Mouse (Mus musculus) heart, postnatal 36 days (tissue): ENCODE results near the gene Mpzl1. TPM values are rescaled to one million over a fixed set of nuclear protein-coding genes. Genes with fewer than 3 reads are reported as not detected.
"Not testable (repeated sequence)": the region's sequence is repeated elsewhere in the genome, so short reads cannot be mapped to it uniquely, and the experiment has no call there.

Experiments used
- DNase-seq, 2 experiments: peaks; one replicate each; pipeline ENCODE4 v3.0.0; 2021 to 2022
- intact Hi-C: fragments of 180-260 bp; cut with DNase I; formaldehyde crosslinking; loops from one replicate; pipeline ENCODE4 v1.15.1; 2025
- total RNA-seq, 2 experiments: library from RNA; stranded (reverse); gene quantifications; 2 replicates each; pipeline ENCODE4 v1.2.3; 2021

Mpzl1 gene
- total RNA-seq: 10 to 100 TPM; 14.4 to 21.4 TPM

- peak; percentile 97 to 98 for DNase-seq
- intact Hi-C loops: loop anchor here (2.0 kb wide), 1 partner anchor 46 kb away; no protein-coding TSS in a partner anchor
These were observed at the start of gene Mpzl1 for GRCm38 (mm10) chr1:165634151-165634884. Gene Mpzl1, minus strand, starts transcription at chr1:165634538.

GRCm38 (mm10) chr1:165682056-165682853, 47.9 kb upstream of the Mpzl1 start:
- intact Hi-C loops: no loop called here
- no peak for DNase-seq

GRCm38 (mm10) chr1:165681045-165681794, 46.9 kb upstream of the Mpzl1 start:
- intact Hi-C loops: no loop called here
- DNase-seq: no peak

- DNase-seq, intact Hi-C loops: not testable (repeated sequence)
These were observed 45.7 kb upstream of the Mpzl1 start for GRCm38 (mm10) chr1:165680086-165680485.

- no peak for DNase-seq
- intact Hi-C loops: loop anchor here (1.0 kb wide), 1 partner anchor 19 kb away; no protein-coding TSS in a partner anchor
These were observed 45.3 kb upstream of the Mpzl1 start for GRCm38 (mm10) chr1:165679618-165679997.

- no peak for DNase-seq
- intact Hi-C loops: loop anchor here (1.0 kb wide), 1 partner anchor 19 kb away; no protein-coding TSS in a partner anchor
These were observed 44.7 kb upstream of the Mpzl1 start for GRCm38 (mm10) chr1:165678861-165679617.

- DNase-seq: peak in 1 of 2 experiments; percentile 52
- intact Hi-C loops: no loop called here
These were observed 43.2 kb upstream of the Mpzl1 start for GRCm38 (mm10) chr1:165677558-165677957.

GRCm38 (mm10) chr1:165676993-165677392, 42.7 kb upstream of the Mpzl1 start:
- intact Hi-C loops: no loop called here
- DNase-seq: peak in 1 of 2 experiments; percentile 48

- intact Hi-C loops: no loop called here
- DNase-seq: no peak
These were observed 40.8 kb upstream of the Mpzl1 start for GRCm38 (mm10) chr1:165675167-165675566.

GRCm38 (mm10) chr1:165672355-165672754, 38.0 kb upstream of the Mpzl1 start:
- no peak for DNase-seq
- intact Hi-C loops: no loop called here

- intact Hi-C loops: no loop called here
- no peak for DNase-seq
These were observed 35.7 kb upstream of the Mpzl1 start for GRCm38 (mm10) chr1:165670056-165670455.

- DNase-seq: no peak
- intact Hi-C loops: no loop called here
These were observed 34.6 kb upstream of the Mpzl1 start for GRCm38 (mm10) chr1:165668904-165669303.

GRCm38 (mm10) chr1:165667380-165667779, 33.0 kb upstream of the Mpzl1 start:
- peak in 1 of 2 experiments; percentile 58 for DNase-seq
- intact Hi-C loops: no loop called here

- DNase-seq: no peak
- intact Hi-C loops: no loop called here
These were observed 32.6 kb upstream of the Mpzl1 start for GRCm38 (mm10) chr1:165666944-165667343.

- intact Hi-C loops: no loop called here
- no peak for DNase-seq
These were observed 31.4 kb upstream of the Mpzl1 start for GRCm38 (mm10) chr1:165665758-165666157.

- intact Hi-C loops: no loop called here
- DNase-seq: no peak
These were observed 28.9 kb upstream of the Mpzl1 start for GRCm38 (mm10) chr1:165663277-165663676.

GRCm38 (mm10) chr1:165662426-165663192, 28.3 kb upstream of the Mpzl1 start:
- DNase-seq: no peak
- intact Hi-C loops: no loop called here

GRCm38 (mm10) chr1:165661725-165662124, 27.4 kb upstream of the Mpzl1 start:
- DNase-seq: no peak
- intact Hi-C loops: loop anchor here (2.0 kb wide), 1 partner anchor 47 kb away; the partner anchor contains the start of gene Rcsd1

- intact Hi-C loops: loop anchor here (2.0 kb wide), 1 partner anchor 48 kb away; the partner anchor contains the start of gene Rcsd1
- no peak for DNase-seq
These were observed 26.9 kb upstream of the Mpzl1 start for GRCm38 (mm10) chr1:165661191-165661590.
